Mouse (Mus musculus) hindbrain, embryonic 14.5 days (tissue): ENCODE data around the gene Dnah2. TPM values are rescaled to one million over a fixed set of nuclear protein-coding genes. Genes with fewer than 3 reads are reported as not detected.
A peak's percentile ranks its signal among the peaks of the same experiment; 100 is the strongest.

Experiments used
- ATAC-seq: fragments of 200-750 bp; cut with Nextera tagmentation; 2 replicates; pipeline ENCODE4 v1.8.0; 2017; ENCODE audit warnings: moderate number of reproducible peaks, mild to moderate bottlenecking, moderate TSS enrichment, moderate library complexity; ENCODE audit not compliant: low FRiP score
- DNase-seq: peaks from one replicate; pipeline ENCODE4 v3.0.0-alpha.2; 2015; ENCODE audit warnings: low spot score
- H3K27ac ChIP-seq: fragments of 300-500 bp; sonication (generic); 2 replicates; pipeline ENCODE4 v1.5.1; 2014; ENCODE audit warnings: mild to moderate bottlenecking, moderate library complexity
- H3K27me3 ChIP-seq: fragments of 300-500 bp; sonication (generic); 2 replicates; pipeline ENCODE4 v1.6.1; 2014; ENCODE audit warnings: mild to moderate bottlenecking, low read length, mixed read lengths; ENCODE audit not compliant: control insufficient read depth, insufficient read depth
- H3K36me3 ChIP-seq: fragments of 300-500 bp; sonication (generic); replicated peaks from 2 replicates; pipeline ENCODE4 v1.6.1; 2014; ENCODE audit not compliant: control insufficient read depth, insufficient read depth
- H3K4me1 ChIP-seq: fragments of 300-500 bp; sonication (generic); replicated peaks from 2 replicates; pipeline ENCODE4 v1.6.1; 2014; ENCODE audit warnings: antibody characterized with exemption, low read length, mixed read lengths; ENCODE audit not compliant: control insufficient read depth, insufficient read depth
- H3K4me2 ChIP-seq: fragments of 300-500 bp; sonication (generic); replicated peaks from 2 replicates; pipeline ENCODE4 v1.6.1; 2014; ENCODE audit warnings: mild to moderate bottlenecking, moderate library complexity
- H3K4me3 ChIP-seq: fragments of 300-500 bp; sonication (generic); replicated peaks from 2 replicates; pipeline ENCODE4 v1.5.1; 2014; ENCODE audit warnings: mild to moderate bottlenecking, low read length
- H3K9ac ChIP-seq: fragments of 300-500 bp; sonication (generic); 2 replicates; pipeline ENCODE4 v1.6.1; 2014
- H3K9me3 ChIP-seq: fragments of 300-500 bp; sonication (generic); 2 replicates; pipeline ENCODE4 v1.6.1; 2016; ENCODE audit warnings: low read length; ENCODE audit not compliant: control insufficient read depth
- WGBS: fragments of 180-500 bp; shearing (Covaris S2); extraction: QIAGEN DNeasy Blood & Tissue Kit; methylation state at CpG from one replicate; pipeline ENCODE4 v1.1.7; 2014; 5-methylcytosine and 5-hydroxymethylcytosine counted together
- polyA plus RNA-seq: library from polyadenylated mRNA; unstranded; fragments of >200 nt; fragmentation: Nextera tagmentation; extraction: Ambion mirVana; gene quantifications from 2 replicates; pipeline ENCODE4 v1.2.1, GENCODE M21; 2014

The Dnah2 gene
- polyA plus RNA-seq, 1 experiment from 2014 or later: 4.9 TPM

DNA sequence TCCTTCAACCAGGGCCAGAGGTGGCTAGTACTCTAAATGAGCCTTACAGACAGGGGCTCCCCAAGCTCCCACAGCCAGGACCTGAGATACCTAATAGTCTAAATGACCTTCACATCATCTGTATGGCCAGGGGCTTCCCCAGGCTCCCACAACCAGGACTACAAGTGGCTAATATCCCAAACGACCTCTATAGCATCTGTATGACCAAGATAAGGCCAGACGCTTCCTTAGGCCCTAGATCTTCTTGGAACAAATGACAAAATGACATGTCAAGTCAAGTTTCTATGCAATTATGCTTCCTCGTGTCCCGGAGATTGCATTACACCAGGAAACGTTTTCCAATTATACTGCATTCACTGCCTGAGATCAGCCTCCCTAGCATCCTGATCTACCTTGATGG lies 27.4 kb upstream of the Dnah2 start:
- Histone ChIP-seq H3K4me1 (peaks cover 20% of the 10 kb centered on the region), H3K4me3 (no peak overlapping the region), H3K9ac (no peak overlapping the region), H3K27me3 (no peaks in the 10 kb centered on the region), H3K4me2 (no peak overlapping the region), H3K36me3 (peaks cover 19% of the 10 kb centered on the region), H3K27ac (no peak overlapping the region), H3K9me3 (no peaks in the 10 kb centered on the region)
- no peak for ATAC-seq
- no peak for DNase-seq
- 81% methylated on average over 5 of the region's 5 CpGs for WGBS

DNA sequence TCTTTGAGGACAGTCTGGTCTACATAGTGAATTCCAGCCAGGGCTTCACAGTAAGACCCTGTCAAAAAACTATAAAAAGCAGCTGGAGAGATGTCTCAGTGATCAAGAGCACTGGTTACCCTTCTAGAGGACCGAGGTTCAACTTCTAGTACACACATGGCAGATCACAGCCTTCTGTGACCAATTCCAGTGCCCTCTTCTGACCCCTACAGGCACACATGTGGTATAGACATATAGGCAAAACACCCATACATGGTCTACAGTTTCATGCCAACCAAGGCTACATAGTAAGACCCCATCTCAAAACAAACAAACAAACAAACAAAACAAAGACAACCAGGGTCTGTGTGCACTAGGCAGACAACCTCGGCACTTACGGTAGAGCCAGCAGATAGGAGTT lies 26.3 kb upstream of the Dnah2 start:
- H3K4me3 ChIP-seq: no peak overlapping the region
- no peak overlapping the region for H3K9ac ChIP-seq
- H3K27ac ChIP-seq: no peak overlapping the region
- peaks cover 30% of the 10 kb centered on the region for H3K36me3 ChIP-seq
- 64% methylated on average over 3 of the region's 3 CpGs for WGBS
- H3K27me3 ChIP-seq: no peaks in the 10 kb centered on the region
- peak; percentile 34 for DNase-seq
- no peak overlapping the region; the same call in 1 of the 2 replicates for H3K4me2 ChIP-seq
- no peaks in the 10 kb centered on the region for H3K9me3 ChIP-seq
- peaks cover 20% of the 10 kb centered on the region for H3K4me1 ChIP-seq
- ATAC-seq: no peak

DNA sequence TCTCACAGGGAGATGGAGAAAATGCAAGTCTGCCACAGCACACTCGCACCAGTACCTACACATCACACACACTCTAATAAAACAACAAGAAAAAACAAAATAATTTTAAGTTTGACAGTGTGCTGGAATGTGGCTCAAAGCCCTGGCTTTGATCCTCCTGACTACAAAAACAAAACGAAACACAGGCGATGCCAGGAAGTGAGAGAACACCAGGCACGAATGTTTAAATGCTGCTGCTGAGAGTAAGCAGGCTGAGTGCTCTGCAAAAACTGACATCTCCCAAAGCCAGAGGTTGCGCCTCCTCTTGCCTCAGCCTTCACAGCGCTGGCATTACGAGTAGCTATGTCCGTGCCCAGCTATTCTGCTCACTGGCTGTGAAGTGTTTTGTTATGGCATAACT lies 16.2 kb upstream of the Dnah2 start:
- Histone ChIP-seq H3K4me3 (no peak overlapping the region), H3K9ac (no peak overlapping the region), H3K9me3 (no peaks in the 10 kb centered on the region), H3K36me3 (peaks cover 45% of the 10 kb centered on the region), H3K27ac (no peak overlapping the region), H3K4me2 (no peak overlapping the region), H3K4me1 (peaks cover 15% of the 10 kb centered on the region), H3K27me3 (no peaks in the 10 kb centered on the region)
- no peak for DNase-seq
- no peak for ATAC-seq
- WGBS: 83% methylated on average over 8 of the region's 8 CpGs

DNA sequence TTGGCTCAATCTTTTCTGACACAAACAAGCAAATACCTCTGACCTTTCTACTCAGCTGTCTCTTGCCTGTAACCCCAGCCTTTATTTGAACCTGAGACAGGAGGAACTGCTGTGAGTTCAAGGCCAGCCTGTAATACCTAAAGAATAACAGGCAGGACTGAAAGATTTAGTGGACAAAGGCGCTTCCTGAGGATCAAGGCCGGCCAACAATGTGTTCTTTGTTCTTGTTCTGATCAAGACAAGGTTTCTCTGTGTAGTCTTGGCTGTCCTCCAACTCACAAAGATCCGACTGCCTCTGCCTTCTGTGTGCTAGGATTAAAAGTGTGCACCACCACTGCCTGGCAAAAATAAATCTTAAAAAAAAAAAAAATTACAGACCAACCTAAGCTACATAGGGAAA lies 15.5 kb upstream of the Dnah2 start:
- H3K36me3 ChIP-seq: peaks cover 39% of the 10 kb centered on the region
- no peak overlapping the region for H3K9ac ChIP-seq
- H3K27me3 ChIP-seq: no peaks in the 10 kb centered on the region
- WGBS: 46% methylated on average over 3 of the region's 3 CpGs
- peaks cover 15% of the 10 kb centered on the region for H3K4me1 ChIP-seq
- no peak overlapping the region for H3K4me3 ChIP-seq
- DNase-seq (no peak), ATAC-seq (no peak)
- H3K9me3 ChIP-seq: no peaks in the 10 kb centered on the region
- H3K27ac ChIP-seq: no peak overlapping the region
- no peak overlapping the region for H3K4me2 ChIP-seq

DNA sequence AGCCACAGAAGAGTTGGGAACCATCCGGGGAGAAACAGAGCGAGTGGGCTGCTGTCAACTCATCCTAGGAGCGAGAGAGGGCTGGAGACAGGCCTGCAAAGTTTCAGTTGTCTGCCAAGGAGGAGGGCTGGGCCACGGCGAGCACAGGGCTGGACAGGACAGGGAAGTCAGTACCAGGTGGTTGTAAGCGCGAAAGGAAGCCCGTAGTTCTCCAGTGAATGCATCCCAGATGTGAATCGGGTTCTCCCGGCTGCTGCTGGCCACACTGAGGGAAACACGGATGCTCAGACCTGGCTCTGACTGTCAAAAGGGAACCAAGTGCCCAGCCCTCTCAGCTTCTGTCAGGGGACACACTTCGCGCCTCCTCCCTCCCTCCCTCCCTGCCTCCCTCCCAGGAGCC lies 14.5 kb upstream of the Dnah2 start:
- no peaks in the 10 kb centered on the region for H3K9me3 ChIP-seq
- no peak for ATAC-seq
- 87% methylated on average over 13 of the region's 13 CpGs for WGBS

DNA sequence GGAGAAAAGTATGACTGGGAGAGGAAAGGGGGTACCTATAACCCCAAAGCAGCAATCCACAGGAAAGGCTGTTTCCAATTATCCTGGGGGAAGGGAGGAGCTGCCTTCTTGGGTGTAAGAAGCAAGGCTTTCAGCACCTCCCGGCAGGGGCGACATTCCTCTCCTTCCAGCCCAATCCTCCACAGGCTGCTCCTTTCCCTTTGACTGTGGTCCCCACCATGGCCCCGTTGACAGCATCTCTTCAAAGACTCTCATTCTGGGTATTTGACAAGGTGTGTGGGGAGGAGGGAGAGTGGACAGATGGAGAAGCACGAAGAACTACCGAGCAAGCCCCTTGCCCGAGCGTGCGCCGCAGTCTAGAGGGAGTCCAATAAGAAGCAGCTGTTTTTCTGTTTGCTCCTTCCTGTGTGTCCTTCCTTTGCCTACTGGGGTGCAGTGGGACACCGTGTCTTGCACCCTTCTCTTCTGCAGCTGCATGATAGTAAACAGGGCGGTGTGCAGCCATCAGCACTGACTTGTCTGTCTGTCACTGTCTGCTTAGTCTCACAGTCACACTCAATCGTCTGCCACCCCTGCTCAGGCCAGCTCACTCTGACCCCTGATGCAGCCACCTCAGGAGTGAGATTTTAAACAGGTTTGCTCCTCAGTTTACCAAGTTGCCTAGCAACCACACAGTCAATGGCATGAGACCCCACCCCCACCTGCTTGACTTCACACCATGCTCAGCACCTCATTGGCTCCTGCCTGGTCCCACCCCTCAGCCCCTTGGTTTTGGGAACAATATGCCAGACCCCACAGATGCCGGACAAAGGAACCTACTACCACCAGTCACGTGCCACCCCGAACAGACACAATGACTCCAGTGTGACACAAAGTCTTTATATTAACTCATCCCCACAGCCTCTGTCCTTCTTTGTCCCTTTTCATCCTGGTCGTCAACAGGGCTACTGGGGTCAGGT lies 12.3 kb upstream of the Dnah2 start:
- Histone ChIP-seq H3K36me3 (peaks cover 27% of the 10 kb centered on the region), H3K4me1 (peaks cover 46% of the 10 kb centered on the region), H3K27me3 (no peaks in the 10 kb centered on the region), H3K27ac (peak overlapping the region; percentile 82), H3K4me2 (peak overlapping the region; percentile 65), H3K9ac (peak overlapping the region; percentile 93), H3K4me3 (peak overlapping the region; percentile 73), H3K9me3 (no peaks in the 10 kb centered on the region)
- 10% methylated on average over 16 of the region's 16 CpGs for WGBS
- DNase-seq: no peak
- peak; percentile 52; the same call in 1 of the 2 replicates for ATAC-seq

More for the DNA sequence above, 14.5 kb upstream of the Dnah2 start:
- H3K9ac ChIP-seq: no peak overlapping the region
- H3K27ac ChIP-seq: no peak overlapping the region
- DNase-seq: no peak
- H3K4me2 ChIP-seq: no peak overlapping the region
- peaks cover 24% of the 10 kb centered on the region for H3K4me1 ChIP-seq
- peaks cover 39% of the 10 kb centered on the region for H3K36me3 ChIP-seq
- H3K4me3 ChIP-seq: no peak overlapping the region
- no peaks in the 10 kb centered on the region for H3K27me3 ChIP-seq

DNA sequence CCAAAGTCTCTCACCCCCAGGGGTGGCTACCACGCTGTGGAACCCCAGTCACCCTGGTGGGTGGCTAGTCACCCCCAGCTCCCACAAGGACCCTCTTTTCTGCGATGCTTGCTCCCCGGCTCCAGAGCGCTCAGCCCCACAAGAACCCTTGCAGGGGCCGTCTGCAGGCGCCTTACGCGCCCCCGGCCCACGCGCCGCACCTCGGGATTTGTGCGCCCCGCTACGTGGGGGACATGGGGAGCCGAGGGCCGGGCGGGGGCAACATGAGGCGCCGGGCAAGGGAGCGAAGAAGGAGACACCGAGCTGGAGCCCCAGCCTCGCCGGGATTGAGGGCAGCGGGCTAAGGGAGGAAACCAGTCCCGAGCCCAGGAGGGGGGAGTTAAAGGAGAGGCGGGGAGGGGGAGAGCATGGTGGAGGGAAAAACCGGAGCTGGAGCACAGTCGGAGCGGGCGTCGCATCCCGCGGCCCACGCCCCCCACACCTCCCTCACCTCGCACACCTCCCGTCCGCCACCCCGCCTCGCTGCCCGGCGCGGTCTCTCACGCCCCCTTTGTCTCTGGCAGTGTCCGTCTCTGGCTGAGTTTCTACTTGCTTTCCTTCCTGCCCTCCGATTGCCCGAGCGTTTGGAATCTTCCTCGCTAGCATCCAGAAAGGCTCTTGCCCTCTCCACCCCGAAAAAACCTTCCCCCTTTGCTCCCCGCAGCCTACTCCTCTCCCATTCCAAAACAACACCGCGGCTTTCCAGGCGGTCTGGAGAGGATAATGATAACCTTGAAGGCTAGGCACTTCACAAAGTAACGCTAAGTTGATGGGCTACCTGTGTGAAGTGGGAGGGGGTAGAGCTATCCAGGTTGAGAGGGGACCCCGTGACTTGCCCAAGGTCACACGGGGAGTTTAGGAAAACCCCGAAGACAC lies 11.2 kb upstream of the Dnah2 start, which contains the start of gene Efnb3:
Gene Efnb3 (minus strand): TSS at position 355 of the 915 bp plus-strand sequence.
- peak within 1 kb of the TSS; percentile 93 for H3K9ac ChIP-seq
- no peaks in the 10 kb centered on the region for H3K27me3 ChIP-seq
- DNase-seq (peak; percentile 73), ATAC-seq (peak; percentile 67)
- peak within 1 kb of the TSS; percentile 82 for H3K27ac ChIP-seq
- peaks cover 49% of the 10 kb centered on the region for H3K4me1 ChIP-seq
- H3K36me3 ChIP-seq: peaks cover 31% of the 10 kb centered on the region
- H3K4me3 ChIP-seq: peak within 1 kb of the TSS; percentile 73
- under 1% methylated on average over 58 of the region's 59 CpGs for WGBS
- H3K9me3 ChIP-seq: no peaks in the 10 kb centered on the region
- H3K4me2 ChIP-seq: peak within 1 kb of the TSS; percentile 65

DNA sequence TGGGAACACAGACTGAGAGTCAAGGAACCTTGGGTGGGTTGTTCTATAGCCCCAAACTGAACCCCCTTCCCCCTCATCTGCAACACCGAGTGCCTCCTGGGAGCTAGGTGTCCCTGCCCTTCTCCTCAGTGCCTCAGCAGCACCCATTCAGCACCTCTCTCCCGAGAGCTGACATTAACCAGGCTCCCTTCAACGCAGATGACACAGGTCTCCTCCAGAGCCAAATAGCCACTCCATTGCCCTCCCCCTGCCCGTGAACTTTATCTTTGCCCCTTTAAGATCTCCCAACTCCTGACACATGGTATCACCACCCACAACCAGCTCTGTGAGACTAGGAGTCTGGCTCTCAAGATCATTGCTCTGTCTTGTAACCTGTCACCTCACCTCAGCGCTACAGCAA lies 10.3 kb upstream of the Dnah2 start:
- peak overlapping the region; percentile 82 for H3K27ac ChIP-seq
- WGBS: 7% methylated on average over 5 of the region's 5 CpGs
- no peak for ATAC-seq

DNA sequence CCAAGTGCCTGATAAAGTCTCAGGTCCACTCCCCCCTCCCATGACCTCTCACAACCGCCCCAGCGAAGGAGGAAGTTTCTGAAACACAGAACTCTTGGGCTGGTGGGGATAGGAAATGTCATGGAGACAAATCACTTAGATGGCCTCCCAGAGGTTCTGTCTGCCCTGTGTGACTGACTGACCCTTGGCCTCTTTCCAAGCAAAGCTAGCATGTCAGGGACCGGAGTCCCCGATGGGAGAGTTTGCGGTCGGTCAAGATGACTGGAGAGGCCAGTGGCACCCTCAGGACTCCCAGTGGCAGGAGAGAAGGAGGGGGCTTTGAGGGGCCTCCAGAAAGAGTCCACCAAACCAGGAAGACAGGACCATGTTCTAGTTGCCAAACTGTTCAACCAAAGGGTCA lies 9.8 kb upstream of the Dnah2 start:
- ATAC-seq (no peak), DNase-seq (no peak)
- Histone ChIP-seq H3K4me1 (peaks cover 56% of the 10 kb centered on the region), H3K9ac (peak overlapping the region; percentile 93), H3K27me3 (no peaks in the 10 kb centered on the region), H3K4me2 (peak overlapping the region; percentile 65), H3K9me3 (no peaks in the 10 kb centered on the region), H3K36me3 (peaks cover 25% of the 10 kb centered on the region), H3K4me3 (peak overlapping the region; percentile 73), H3K27ac (peak overlapping the region; percentile 82)
- 10% methylated on average over 6 of the region's 6 CpGs for WGBS

More for the DNA sequence above, 10.3 kb upstream of the Dnah2 start:
- peak overlapping the region; percentile 73 for H3K4me3 ChIP-seq
- peak overlapping the region; percentile 93 for H3K9ac ChIP-seq
- peaks cover 29% of the 10 kb centered on the region for H3K36me3 ChIP-seq
- H3K27me3 ChIP-seq: no peaks in the 10 kb centered on the region
- peak overlapping the region; percentile 65 for H3K4me2 ChIP-seq
- no peak for DNase-seq
- H3K9me3 ChIP-seq: no peaks in the 10 kb centered on the region
- peaks cover 52% of the 10 kb centered on the region for H3K4me1 ChIP-seq
